Mouse (Mus musculus) bone marrow, adult 2 months (tissue): Measurements from ENCODE around the gene BC052040. TPM values are rescaled to one million over a fixed set of nuclear protein-coding genes. Genes with fewer than 3 reads are reported as not detected.
A peak's percentile ranks its signal among the peaks of the same experiment; 100 is the strongest.

Experiments used
- H3K27ac ChIP-seq: fragments of 200-500 bp; 2 replicates; pipeline ENCODE4 v1.5.1; 2012; ENCODE audit warnings: low read depth, mild to moderate bottlenecking, control low read depth, inconsistent platforms, low read length; ENCODE audit not compliant: control insufficient read depth, poor library complexity, insufficient read depth
- H3K4me1 ChIP-seq: fragments of 200-500 bp; 2 replicates; pipeline ENCODE4 v1.6.1; 2011; ENCODE audit warnings: low read length; ENCODE audit not compliant: control insufficient read depth, insufficient read depth
- H3K4me3 ChIP-seq: fragments of 200-500 bp; replicated peaks from 2 replicates; pipeline ENCODE3; 2011; ENCODE audit warnings: mild to moderate bottlenecking, low read depth, low read length, control low read depth; ENCODE audit not compliant: control insufficient read depth
- CTCF ChIP-seq: fragments of 200-500 bp; IDR thresholded peaks from 2 replicates; pipeline ENCODE4 v1.5.1; 2011; ENCODE audit warnings: low read length, control low read depth; ENCODE audit not compliant: control insufficient read depth, insufficient read depth
- POLR2A ChIP-seq: fragments of 200-500 bp; IDR thresholded peaks from 2 replicates; pipeline ENCODE4 v1.6.1; 2011; ENCODE audit warnings: low read depth, mild to moderate bottlenecking, control low read depth, low read length, borderline replicate concordance; ENCODE audit not compliant: control insufficient read depth
- WGBS: fragments of 180-500 bp; shearing (Covaris S2); methylation state at CpG from one replicate; pipeline ENCODE4 v1.1.7; 2018; 5-methylcytosine and 5-hydroxymethylcytosine counted together
- polyA plus RNA-seq: library from polyadenylated mRNA; stranded (reverse); fragments of >200 nt; gene quantifications from 2 replicates; pipeline ENCODE4 v1.2.4, GENCODE M21; 2011; ENCODE audit warnings: low replicate concordance; ENCODE audit not compliant: missing spikeins, insufficient read depth, insufficient read length

BC052040 gene
- polyA plus RNA-seq, 1 experiment: 4.6 TPM

GRCm38 (mm10) chr2:115562155-115562827, 19.2 kb upstream of the BC052040 start:
- Histone ChIP-seq H3K27ac (no peak overlapping the region), H3K4me3 (no peak overlapping the region), H3K4me1 (no peaks in the 10 kb centered on the region)
- no peak for TF ChIP-seq POLR2A
- TF ChIP-seq CTCF: no peak
- WGBS: 71% methylated on average over 3 of the region's 3 CpGs

DNA sequence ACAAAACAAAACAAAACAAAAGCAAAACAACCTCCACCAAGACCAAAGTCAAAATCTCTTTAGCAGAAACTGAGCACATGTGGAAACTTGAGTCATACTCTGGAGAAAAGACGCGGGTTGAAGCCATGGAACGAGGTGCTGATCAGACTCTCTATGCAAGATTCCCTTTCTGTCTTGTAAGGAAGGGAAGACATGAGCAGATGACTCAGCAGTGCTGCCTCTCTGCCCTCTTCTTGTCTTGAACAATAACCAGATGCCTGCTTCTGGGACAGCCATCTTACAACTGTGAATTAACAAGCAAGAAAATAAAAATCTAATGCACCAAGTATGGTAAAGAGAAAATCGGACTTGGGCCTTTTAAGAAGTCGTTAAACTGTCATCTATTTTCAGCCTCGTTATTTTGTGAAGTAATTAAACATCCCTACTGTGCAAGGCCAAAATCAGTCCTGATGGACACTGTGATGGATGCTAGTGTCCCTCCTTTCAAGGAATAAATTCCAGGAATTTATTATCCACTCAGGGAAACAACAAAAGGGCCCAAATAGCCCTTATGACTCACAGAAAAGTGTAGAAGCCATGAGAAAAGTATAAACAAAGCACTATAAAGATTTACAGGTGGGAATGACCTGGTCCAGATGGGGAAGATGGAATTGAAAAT, 18.0 kb upstream of the BC052040 start:
- 82% methylated on average over 6 of the region's 6 CpGs for WGBS
- TF ChIP-seq POLR2A (no peak), CTCF (no peak)

DNA sequence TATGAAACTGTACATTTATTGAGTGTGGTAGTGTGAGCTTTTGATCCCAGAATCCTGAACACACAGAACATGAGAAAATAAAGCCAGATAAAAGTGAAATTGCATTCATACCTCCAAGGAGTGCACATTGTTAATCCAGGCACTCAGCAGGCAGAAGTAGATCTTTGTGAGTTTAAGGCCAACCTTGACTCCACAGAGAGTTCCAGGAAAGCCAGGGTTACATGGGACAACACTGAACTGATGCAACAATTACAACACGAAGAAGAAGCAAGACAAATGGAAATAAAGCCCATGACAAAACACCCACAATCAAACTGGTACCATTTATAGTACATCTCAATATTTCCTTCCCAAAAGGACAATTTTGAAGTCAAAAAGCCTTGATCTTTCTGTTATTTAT, 9.5 kb upstream of the BC052040 start:
- Histone ChIP-seq H3K27ac (no peak overlapping the region), H3K4me3 (no peak overlapping the region), H3K4me1 (no peaks in the 10 kb centered on the region)
- WGBS: 67% methylated on average over 1 of the region's 1 CpGs
- TF ChIP-seq CTCF (no peak), POLR2A (no peak)

More for the DNA sequence above, 18.0 kb upstream of the BC052040 start:
- no peak overlapping the region for H3K4me3 ChIP-seq
- no peak overlapping the region for H3K27ac ChIP-seq
- no peaks in the 10 kb centered on the region for H3K4me1 ChIP-seq

GRCm38 (mm10) chr2:115574802-115575201, 6.7 kb upstream of the BC052040 start:
- no peak overlapping the region for H3K27ac ChIP-seq
- no peak overlapping the region for H3K4me3 ChIP-seq
- TF ChIP-seq POLR2A: no peak
- no peak for TF ChIP-seq CTCF
- no peaks in the 10 kb centered on the region for H3K4me1 ChIP-seq
- WGBS: 77% methylated on average over 5 of the region's 5 CpGs

- 78% methylated on average over 18 of the region's 18 CpGs for WGBS
Observed at GRCm38 (mm10) chr2:115579171-115579900, 2.2 kb upstream of the BC052040 start.

DNA sequence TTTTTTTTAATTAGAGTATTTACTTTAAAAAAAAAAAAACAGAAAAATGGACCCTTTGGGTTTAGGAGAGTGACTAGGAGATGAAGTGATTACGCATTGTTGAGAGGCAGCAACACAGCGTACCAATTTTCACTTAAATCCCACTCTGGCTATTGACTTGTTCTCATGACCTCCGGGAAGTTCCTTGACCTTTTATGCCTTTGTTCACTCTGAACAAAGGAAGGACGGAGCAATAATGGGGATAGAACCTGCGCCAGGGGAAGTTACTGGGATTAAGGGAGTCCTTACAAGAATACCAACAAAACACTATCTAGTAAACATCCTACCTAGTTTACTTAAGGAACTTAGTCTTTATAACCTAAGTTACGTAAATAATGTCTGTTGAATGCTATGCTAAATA, 1.5 kb upstream of the BC052040 start:
- WGBS: 87% methylated on average over 6 of the region's 6 CpGs
- Histone ChIP-seq H3K4me3 (no peak overlapping the region), H3K27ac (no peak overlapping the region), H3K4me1 (no peaks in the 10 kb centered on the region)
- no peak for TF ChIP-seq CTCF
- TF ChIP-seq POLR2A: no peak

More at GRCm38 (mm10) chr2:115579171-115579900, 2.2 kb upstream of the BC052040 start:
- TF ChIP-seq POLR2A (no peak), CTCF (no peak)
- Histone ChIP-seq H3K4me1 (no peaks in the 10 kb centered on the region), H3K27ac (no peak overlapping the region), H3K4me3 (no peak overlapping the region)

- WGBS: 68% methylated on average over 10 of the region's 10 CpGs
- Histone ChIP-seq H3K4me3 (peak overlapping the region; percentile 83), H3K4me1 (no peaks in the 10 kb centered on the region), H3K27ac (no peak overlapping the region)
- TF ChIP-seq CTCF (no peak), POLR2A (no peak)
Observed at GRCm38 (mm10) chr2:115581989-115582608, 583 bp downstream of the BC052040 start.

DNA sequence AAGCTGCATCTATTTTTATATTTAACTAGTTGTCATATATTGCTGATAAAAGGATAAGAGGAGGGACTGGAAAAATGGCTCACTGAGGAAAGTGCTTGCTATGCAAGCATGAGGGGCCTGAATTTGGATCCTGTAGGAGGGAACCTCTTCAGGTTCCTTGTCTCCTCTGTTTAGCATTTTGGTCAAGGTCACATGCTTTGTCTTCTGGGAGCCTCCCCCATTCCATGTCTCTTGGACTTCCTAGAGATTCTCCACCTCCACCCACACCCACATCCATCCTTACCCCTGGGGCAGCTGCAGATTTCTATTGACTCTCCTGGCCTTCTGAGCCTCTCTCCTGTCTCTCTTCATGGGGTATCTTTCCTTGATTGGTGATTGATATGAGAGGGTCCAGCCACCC, 2.3 kb downstream of the BC052040 start:
- TF ChIP-seq CTCF (no peak), POLR2A (no peak)
- Histone ChIP-seq H3K27ac (no peak overlapping the region), H3K4me1 (no peaks in the 10 kb centered on the region), H3K4me3 (no peak overlapping the region)
